Mouse (Mus musculus): ENCODE measurements at regions not wholly inside any gene's neighbourhood (a gene's known extent, or its start where the extent isn't known, plus 50 kb on each side); places are given as distances from the start of the nearest gene placed in this dataset.

DNA sequence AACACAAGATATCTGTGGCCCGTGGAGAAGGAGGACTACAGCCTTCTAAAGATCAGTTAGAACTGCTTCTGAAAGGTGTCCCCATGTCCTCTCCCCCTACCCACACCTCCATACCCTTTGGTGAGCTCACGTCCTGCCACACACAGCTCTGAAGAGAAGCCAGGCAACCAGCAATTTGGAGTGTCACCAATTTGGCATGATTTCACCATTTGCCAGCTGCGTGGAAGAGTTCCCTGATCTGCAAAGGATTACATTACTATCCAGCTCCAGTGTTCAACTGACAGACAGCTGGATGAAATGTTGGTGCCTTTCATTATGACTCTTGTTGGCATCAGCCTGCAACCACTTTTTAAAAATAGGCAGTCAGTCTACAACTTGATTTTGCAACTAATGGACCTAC is 92.8 kb upstream of the Slc24a5 start:
- no peak overlapping the region for H3K9ac ChIP-seq (replicated peaks; ENCODE audit: low read length)
- H3K27me3 ChIP-seq (ENCODE audit: insufficient read depth, low read length): no peaks in the 10 kb centered on the region
- no peaks in the 10 kb centered on the region for H3K9me3 ChIP-seq (ENCODE audit: low read length)
- 0 out of 2 replicates have a peak, but pooled peaks cover 2% of the 10 kb centered on the region for H3K4me1 ChIP-seq (ENCODE audit: insufficient read depth, low read length)
- H3K36me3 ChIP-seq (ENCODE audit: insufficient read depth, low read length): no peaks in the 10 kb centered on the region
- ATAC-seq (ENCODE audit: low FRiP score, low TSS enrichment): no peak
- no peak overlapping the region for H3K4me2 ChIP-seq (replicated peaks; ENCODE audit: low read depth, low read length)
- WGBS: 69% methylated on average over 3 of the region's 3 CpGs
- no peak overlapping the region for H3K27ac ChIP-seq (ENCODE audit: low read length)
- H3K4me3 ChIP-seq (ENCODE audit: low read length): no peak overlapping the region

DNA sequence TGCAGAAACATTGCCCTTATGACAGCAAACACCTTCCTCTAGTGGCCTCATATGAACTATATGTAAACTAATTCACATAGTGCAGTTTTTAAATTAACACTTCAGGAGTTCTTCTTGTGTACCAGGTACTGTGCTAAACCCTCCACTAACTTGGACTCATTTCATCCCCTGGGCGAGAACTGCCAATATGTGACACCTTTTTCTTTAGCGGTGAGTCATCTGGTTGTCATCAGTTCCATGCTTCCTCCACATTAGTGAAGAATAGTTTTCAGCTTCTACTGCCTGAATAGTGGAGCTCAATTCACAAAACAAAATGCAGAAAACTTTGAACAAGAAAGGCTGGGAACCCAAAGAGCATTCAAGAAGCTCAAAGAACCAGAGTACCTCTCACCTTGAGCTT is 76.9 kb upstream of the Slc24a5 start:
- ATAC-seq (ENCODE audit: low FRiP score, low TSS enrichment): no peak
- Histone ChIP-seq H3K9ac (replicated peaks; ENCODE audit: low read length) (no peak overlapping the region), H3K4me2 (replicated peaks; ENCODE audit: low read depth, low read length) (no peak overlapping the region), H3K27ac (ENCODE audit: low read length) (no peak overlapping the region), H3K4me3 (ENCODE audit: low read length) (no peak overlapping the region), H3K27me3 (ENCODE audit: insufficient read depth, low read length) (no peaks in the 10 kb centered on the region), H3K9me3 (ENCODE audit: low read length) (no peaks in the 10 kb centered on the region), H3K4me1 (ENCODE audit: insufficient read depth, low read length) (no peaks in the 10 kb centered on the region), H3K36me3 (ENCODE audit: insufficient read depth, low read length) (no peaks in the 10 kb centered on the region)
- 91% methylated on average over 2 of the region's 2 CpGs for WGBS

DNA sequence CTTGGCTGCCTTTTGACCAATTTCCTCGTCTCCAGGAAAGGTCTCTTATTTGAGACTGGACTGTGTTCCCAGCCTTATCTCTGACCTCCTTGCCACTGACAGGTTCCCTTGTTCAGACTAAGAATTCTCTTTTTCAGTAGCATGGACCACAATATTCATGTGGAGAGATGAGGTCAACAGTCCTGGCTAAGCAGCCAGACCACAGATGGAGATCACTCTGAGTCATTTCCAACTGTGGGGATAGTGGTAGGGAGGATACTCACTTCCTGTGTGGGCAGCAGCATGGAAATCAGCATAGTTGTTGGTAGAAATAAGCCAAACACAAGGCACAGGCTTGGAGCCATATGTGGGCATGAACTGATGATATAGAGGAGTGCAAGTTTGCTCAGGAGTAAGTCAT is 52.9 kb upstream of the Slc24a5 start:
- Histone ChIP-seq H3K27ac (ENCODE audit: low read length) (no peak overlapping the region), H3K9me3 (ENCODE audit: low read length) (no peaks in the 10 kb centered on the region), H3K4me1 (ENCODE audit: insufficient read depth, low read length) (no peaks in the 10 kb centered on the region), H3K36me3 (ENCODE audit: insufficient read depth, low read length) (no peaks in the 10 kb centered on the region), H3K4me3 (ENCODE audit: low read length) (no peak overlapping the region), H3K4me2 (replicated peaks; ENCODE audit: low read depth, low read length) (no peak overlapping the region), H3K9ac (replicated peaks; ENCODE audit: low read length) (no peak overlapping the region), H3K27me3 (ENCODE audit: insufficient read depth, low read length) (no peaks in the 10 kb centered on the region)
- 87% methylated on average over 1 of the region's 1 CpGs for WGBS
- no peak for ATAC-seq (ENCODE audit: low FRiP score, low TSS enrichment)

DNA sequence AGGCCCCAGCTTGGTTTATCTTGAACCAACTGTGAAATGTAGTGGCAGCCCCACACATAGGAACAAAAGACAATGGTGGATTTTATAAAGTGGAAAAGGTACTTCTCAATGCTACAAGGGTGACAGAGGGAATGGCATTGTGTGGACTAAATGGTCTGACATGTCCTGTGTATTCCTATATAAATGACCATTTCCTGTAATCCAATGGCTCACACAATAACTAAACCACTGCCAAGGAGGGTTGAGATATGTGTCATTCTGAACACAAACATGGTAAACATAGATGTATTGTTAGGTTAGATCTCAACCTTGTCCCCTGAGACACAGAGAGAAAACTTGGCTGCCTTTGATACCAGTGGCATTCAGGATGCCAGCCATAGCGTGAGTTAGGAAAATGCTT is 51.0 kb upstream of the Slc24a5 start:
- no peaks in the 10 kb centered on the region for H3K4me1 ChIP-seq (ENCODE audit: insufficient read depth, low read length)
- no peak overlapping the region for H3K27ac ChIP-seq (ENCODE audit: low read length)
- H3K4me3 ChIP-seq (ENCODE audit: low read length): no peak overlapping the region
- ATAC-seq (ENCODE audit: low FRiP score, low TSS enrichment): no peak
- H3K4me2 ChIP-seq (replicated peaks; ENCODE audit: low read depth, low read length): no peak overlapping the region
- 78% methylated on average over 1 of the region's 1 CpGs for WGBS
- H3K36me3 ChIP-seq (ENCODE audit: insufficient read depth, low read length): no peaks in the 10 kb centered on the region
- no peak overlapping the region for H3K9ac ChIP-seq (replicated peaks; ENCODE audit: low read length)
- H3K9me3 ChIP-seq (ENCODE audit: low read length): no peaks in the 10 kb centered on the region
- no peaks in the 10 kb centered on the region for H3K27me3 ChIP-seq (ENCODE audit: insufficient read depth, low read length)
